Mouse (Mus musculus) ovary, adult 2 months (tissue): ENCODE results near the gene Msantd1. TPM values are rescaled to one million over a fixed set of nuclear protein-coding genes. Genes with fewer than 3 reads are reported as not detected.

ENCODE experiments used
- polyA plus RNA-seq: library from polyadenylated mRNA; depleted of rRNA; stranded (reverse); fragments of >200 nt; gene quantifications from 2 replicates; pipeline ENCODE4 v1.2.3, GENCODE M21; 2012; rRNA removed

Gene Msantd1
- polyA plus RNA-seq = 7.4 and 8.9 TPM in 2 replicates

DNA sequence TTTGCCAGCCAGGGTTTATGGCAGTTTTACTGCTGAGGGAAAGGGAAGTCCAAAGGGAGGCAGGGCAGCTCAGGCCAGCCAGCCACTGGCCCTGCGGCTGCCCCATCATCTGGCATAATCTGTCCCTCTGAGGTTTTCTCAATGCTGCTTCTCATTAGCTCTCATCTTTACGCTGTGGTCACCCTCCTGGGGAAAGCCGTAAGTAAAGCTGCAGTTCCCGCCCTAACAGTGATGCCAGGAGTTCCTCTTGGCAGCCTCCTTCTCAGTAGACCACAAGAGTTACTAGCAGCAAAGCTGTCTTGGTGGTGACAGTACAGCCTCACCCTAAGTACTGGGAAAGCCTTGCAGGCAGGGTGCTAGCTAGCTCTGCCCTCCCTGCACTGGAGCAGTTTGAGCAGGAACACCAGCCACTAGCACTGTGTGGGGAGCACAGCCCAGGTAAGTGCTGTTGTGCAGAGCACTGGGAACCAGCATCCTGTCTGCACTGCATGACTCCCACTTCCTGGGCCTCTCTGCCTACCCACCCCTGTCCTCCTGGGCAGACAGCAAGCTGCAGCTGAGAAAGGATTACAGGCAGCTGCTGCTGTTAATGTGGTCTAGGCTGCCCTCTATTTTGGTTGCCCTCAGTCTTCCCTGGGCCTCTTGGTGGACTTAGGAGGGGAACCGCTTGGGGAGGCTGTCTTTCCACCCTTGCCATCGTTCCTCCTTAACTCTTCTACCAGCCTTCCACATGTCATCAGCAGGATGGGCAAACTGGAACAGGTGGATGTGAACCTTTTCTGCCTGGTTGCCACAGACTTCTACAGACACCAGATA is at the start of gene Msantd1:
Gene Msantd1 (plus strand): TSS at position 103 of the 816 bp plus-strand sequence.

DNA sequence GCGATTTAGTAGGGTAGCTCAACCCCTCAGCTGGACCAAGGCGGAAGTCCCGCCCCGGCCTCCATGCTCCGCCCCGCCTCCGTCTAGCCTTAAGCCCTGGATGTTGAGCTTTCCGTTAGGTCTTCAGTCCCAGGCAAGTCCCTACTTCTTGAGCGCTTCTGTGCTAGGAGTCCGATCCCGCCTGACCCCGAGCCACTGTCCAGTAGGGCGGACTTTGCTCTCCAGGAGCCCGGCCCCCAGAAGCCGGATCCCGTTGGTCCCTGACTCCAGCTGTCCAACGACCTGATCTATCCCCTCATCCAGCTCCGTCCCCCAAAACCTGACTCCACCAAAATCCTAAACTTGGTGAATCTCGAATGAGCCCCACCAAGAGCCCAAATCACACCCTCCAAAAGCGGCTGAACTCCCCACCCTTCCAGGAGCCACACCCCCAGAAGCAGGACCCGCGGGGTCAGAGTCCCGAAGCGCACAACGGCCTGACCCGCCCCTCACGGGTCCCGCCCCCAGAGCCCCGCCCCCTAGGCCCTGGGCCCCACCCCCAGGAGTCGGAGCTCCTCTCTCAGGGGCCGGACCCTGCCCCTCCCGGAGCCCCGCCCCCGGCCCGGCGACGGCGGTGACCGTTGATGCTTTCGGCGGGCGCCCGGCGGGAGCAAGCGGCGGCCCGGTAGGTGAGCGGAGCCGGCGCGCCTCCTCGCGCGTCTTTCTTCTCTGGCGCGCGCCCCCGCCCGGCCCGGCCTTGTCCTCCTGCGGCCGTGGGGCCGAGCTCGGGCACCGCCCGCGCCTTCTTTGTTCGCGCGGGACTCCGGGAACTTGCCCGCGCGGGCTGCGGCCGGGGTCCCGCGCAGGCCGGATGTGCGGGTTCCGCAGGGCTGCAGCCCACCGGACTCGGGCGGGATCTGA is 41.3 kb downstream of the Msantd1 start, which contains the start of gene Rgs12:
Gene Rgs12 (plus strand): TSS at position 585 of the 900 bp plus-strand sequence.

Other genes with a start within 250 kb of the Msantd1 start
- 13.8 and 16.1 TPM in 2 replicates for gene Nop14, start 247.9 kb upstream of the Msantd1 start, polyA plus RNA-seq
- 2.0 and 3.4 TPM in 2 replicates for gene Grk4, start 247.6 kb upstream of the Msantd1 start, polyA plus RNA-seq
- 16.2 and 16.9 TPM in 2 replicates for gene Htt, start 146.3 kb upstream of the Msantd1 start, polyA plus RNA-seq
- 47.2 and 74.1 TPM in 2 replicates for gene Rgs12, start 41.4 kb downstream of the Msantd1 start, polyA plus RNA-seq
- 25.0 and 27.9 TPM in 2 replicates for gene Hgfac, start 133.5 kb downstream of the Msantd1 start, polyA plus RNA-seq
- gene Dok7, start 148.8 kb downstream of the Msantd1 start, polyA plus RNA-seq = 29.6 and 33.1 TPM in 2 replicates
- gene Lrpap1, start 197.8 kb downstream of the Msantd1 start, polyA plus RNA-seq = 82.5 and 92.3 TPM in 2 replicates